Mouse (Mus musculus) mouse embryonic stem cell (cell line): Measurements from ENCODE around the gene Entr1.

Experiments used
- in situ Hi-C, 2 experiments: fragments of 300-500 bp; cut with MboI; formaldehyde crosslinking; loops; 1 replicate in 1 of 2; 3 replicates in 1 of 2; pipeline ENCODE4 v1.14.3; 2019 to 2020; ENCODE audit warnings: low sequenced_read_pairs in 2 of 2, low pct_unique_long_range_greater_than_20kb in 1 of 2, mixed read lengths in 1 of 2; ENCODE audit not compliant: unreplicated experiment in 1 of 2

Gene Entr1

DNA sequence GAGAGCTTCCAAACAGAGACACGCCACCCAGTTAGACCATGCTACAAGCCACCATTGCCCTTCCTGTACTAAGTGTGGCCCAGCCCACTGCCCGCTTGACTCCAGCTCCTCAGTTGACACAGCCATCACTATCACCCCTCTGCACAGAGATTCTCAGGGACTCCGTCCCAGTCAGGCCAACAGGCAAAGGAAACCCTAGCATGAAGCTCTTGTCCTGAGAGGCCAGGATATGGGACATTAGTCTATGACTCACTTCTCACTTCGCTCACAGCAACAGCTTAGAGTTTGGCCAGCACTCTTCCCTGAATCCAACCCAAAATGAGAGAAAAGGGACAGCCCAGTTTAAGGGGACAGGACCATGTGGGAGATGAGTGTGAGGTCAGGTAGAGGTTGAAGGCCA is 34.7 kb downstream of the Entr1 start:
- in situ Hi-C loops = no loop called here

DNA sequence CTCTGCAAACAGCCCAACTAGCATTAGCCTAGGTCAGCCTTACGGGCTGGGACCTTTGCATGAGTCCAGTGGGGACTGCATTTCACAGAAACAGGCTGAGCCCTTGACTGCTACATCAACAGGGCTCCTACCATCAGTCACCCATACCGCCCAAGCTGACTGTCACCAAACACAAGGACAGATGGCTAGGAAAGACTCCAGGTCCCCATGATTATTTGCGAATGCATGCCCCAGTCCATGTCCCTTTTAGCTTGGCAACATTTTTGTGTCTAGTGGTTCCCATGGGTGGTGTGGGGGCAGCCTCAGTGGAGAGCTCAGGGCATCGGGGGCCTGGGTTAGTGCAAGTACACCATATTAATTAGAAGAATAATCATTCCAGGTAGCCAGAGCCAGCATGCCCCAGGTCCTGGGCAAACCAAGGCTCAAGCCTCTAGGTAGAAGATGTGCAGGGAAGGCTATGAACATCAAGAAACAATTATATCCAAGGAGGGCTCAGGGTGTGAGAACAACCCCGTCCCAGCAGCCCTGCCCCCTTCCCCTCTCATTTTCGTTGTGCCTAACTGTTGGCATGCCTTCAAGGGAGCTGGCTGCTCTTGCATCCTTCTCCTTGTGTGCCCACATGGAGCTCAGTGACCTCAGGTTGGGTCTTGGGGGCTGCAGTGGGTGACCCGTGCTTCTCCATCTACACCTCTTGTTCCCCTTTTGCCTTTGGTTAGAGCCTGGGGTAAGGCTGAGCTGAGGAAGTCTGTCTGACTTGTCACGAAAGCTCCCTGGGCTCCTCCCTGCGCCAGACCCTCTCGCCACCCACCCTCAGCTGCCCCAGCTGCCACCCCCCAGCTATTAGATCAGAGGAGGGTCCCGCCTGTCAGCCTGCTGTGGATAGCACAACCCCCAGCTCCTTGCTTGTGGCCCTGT is 35.8 kb downstream of the Entr1 start:
- in situ Hi-C loops = no loop called here

DNA sequence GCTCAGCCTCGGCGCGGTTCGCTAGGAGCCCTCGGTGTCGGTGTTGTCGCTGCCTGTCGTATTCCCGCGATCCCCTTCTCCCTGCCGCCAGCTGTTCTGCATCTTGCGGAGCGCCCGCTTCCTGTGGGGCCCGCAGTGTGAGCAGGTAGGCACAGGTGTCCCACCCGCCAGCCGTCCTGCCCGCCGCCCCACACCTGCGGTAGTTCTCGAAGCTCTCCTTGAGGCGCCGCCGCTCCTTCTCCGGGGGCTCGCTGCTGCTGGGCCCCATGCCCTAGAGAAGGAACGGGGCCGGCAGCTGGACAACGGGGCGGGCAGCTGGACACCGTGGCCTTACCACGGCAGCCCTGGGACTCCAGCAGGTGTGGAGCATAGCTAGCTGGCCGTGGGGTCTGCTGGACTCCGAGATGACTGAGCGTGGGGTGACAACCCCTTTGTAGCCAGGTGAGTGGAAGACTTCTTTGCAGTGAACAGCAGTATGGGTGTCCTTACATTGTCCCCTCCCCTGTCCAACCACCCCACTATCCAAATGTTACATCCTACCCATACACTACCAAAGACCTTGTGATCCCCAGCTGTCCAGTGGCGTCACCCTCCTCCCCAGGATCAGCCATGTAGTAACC is 36.7 kb downstream of the Entr1 start:
- in situ Hi-C loops = no loop called here

DNA sequence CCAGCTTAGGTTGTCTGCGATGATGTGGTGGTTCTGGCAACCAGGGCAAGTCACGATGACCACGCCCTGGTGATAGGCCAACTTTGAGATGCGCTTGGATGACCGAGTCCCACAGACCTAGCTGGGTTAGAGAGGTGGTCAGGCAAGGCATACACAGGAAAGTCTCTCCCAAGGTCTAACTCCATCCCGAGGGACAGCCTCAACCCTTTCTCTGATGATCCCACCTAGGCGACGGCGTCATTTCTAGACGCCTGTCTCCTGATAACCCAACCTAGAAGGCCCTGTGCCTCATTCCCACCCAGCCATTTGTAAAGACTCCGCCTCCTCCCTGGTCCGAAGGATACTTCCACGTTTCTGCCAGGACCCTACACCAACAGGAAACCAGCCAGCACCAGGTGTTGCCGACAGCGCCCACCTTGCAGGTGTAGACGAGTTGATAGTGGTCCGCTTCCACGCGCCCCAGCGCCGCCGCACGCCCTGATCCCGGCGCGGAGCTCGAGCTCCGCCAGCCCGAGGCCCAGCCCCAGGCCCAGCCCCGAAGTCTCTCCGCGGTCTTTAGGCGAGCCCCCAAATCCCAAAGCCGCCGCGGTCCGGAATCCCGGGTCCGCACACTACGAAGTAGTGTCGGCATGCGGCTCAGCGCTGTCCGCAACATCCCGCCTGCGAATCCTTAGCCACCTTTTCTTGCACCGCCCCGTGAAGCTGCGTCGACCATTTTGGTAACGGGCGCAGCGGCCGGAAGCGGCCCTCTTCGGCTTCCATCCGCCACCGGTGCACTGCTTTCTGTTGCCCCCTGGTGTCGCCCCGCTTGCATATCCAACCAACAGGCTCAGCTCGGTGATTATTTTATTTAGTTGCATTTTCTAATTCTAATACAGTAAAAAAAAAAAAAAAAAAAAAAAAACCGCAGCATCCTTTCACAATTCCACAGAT is 37.5 kb downstream of the Entr1 start, which contains the start of gene Dnlz:
TSS of gene Dnlz (minus strand) at position 753 of the 933 bp plus-strand sequence.
- in situ Hi-C loops = no loop called here

DNA sequence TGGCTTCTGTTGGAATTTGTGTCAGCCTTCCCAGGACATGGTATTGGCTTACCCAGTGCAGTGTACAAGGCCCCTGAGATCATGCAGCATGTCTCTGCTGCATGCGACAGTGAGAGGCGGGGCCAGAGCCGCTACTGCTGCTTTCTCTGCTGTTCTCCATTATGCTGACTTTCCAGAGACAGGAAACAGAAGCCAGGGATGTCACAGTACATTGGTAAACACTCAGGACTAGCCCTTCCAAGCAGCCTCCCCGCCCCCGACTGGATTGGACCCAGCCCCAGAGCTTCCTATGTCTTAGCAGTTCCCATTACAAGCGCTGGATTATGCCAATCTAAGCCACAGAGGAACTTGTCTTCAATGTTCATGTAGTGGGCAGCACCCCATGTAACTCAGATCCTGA is 40.9 kb downstream of the Entr1 start:
- in situ Hi-C loops = no loop called here

DNA sequence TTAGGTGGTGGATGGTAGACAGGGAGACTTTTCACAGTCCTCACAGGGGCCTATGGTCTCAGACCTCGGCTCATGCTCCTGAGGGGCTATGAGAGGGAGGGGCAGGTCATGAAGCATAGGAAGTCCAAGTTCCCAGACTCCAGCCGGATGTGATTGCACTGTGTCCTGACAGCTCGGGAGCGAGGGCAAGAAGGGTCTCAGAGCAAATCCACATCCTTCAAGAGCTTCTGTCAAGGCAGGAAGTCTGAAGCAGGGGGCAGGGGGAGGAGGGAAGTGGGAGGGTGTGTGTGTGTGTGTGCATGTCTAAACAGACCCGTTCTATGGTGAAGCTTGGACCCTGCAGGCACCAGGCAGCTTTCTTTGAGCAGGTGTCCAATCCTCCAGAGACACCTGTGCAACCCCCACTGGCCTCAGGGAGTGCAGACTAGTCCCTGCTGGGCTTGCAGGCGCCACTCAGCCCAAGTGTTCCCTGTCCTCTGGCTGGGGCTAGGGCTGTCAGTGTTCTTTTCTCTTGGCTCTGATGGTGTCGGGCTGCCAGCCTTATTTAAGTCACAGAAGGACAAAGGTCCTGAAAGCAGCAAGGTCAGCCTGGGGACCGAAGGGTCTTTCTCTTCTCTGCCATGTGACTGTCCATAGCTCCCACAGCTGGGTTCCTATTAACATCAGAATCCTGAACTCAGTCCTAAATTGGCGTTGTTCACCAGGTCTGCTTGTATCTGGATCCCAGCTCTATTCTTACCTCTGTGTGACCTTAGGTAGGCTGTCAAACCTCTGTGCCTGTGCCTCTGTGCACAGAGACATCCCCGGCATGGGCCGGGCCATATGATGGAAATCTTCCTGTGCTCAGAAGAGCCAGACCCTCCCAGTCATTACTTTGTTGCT is 46.3 kb downstream of the Entr1 start:
- in situ Hi-C loops = no loop called here

DNA sequence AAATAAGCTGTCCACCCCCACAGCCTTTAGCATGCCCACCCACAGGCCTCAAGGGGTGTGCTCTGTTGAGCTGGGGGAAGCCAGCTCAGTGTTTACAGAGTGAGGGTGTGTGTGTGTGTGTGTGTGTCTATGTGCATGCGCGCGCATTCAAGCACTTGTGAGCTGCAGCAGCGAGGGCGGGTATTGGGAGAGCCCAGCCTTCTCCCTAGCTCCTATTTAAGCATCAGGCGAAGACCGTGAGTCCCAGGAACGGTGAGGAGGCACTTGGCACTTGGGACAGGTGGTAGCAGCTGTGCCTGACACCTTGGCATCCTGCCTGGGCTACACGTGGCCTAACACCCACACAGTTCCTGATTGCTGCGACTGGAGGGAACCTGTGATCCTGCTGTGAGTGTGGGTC is 47.1 kb downstream of the Entr1 start:
- in situ Hi-C loops = no loop called here

DNA sequence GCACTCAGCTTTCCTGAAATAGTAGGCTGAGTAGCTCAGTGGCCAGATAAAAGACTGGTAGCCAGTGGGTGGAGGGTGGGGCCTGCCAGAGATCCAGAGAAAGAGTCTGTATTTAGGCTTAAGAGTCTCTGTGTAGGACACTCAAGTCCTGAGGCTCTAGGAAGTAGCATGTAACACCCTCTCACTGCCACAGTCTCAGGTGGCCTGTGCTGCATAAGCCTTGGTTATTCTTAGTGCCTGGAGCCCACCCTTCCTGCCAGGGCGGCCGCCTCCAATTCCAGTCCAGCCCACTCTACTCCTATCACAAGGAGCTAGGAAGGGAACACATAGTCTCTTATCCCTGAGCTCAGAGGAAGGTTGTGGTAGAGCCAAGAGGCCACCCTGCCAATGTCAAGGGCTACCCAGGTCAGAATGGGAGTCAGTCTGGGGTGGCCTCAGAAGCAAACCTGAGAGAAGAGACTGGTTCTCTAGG is 47.6 kb downstream of the Entr1 start:
- in situ Hi-C loops = no loop called here

DNA sequence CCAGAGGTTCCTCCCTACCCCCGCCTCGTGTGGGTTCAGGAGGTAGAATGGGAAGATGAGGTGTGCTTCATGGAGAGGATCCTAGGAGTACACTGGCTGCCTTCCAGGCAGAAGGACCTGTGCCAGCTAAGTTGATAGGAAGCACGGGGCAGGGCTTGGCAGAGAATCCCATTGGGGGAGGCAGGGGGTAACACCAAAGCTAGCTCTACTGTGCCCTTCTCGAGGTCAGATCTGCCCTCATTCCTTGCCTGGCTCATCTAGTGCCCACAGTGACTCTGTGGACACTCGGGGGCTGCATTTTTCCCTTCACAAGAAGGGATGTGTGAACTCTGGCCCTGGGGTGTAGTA is 49.9 kb downstream of the Entr1 start:
- in situ Hi-C loops = no loop called here

DNA sequence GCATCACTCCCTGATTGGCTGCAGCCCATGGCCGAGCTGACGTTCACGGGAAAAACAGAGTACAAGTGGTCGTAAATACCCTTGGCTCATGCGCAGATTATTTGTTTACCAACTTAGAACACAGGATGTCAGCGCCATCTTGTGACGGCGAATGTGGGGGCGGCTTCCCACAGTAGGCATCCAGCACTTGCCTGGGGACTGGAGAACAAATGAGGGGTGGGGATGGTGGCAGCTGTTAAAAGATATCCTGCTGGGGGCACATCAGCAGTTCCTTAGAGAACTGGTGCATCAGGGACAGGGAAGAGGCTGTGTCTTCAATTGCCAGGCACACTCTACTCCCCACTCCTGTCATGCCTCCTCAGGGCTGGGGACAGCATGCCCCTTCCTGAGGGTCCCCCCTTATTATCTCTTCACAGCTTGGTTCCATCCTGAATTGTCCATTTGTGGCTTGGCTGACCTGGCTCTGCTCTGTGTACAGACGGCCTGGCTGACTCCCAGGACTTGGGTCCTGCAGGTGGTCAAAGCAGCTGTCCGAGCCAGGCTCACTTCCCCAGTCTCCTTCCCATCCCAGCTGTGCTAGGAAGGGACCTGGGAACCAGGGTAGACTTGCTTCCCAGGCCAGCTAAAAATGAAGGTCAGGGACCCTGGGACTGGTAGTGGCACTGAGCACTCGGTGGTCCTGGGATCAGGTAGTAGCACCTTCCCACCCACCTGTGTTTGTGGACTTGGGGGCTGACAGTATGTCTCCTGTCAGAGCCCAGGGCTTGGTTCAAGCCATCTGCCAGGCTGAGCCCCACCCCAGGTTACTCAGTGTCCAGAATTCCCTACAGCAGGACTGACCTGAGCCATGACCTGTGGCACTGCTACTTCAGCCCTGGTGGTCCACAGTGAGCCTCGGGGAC is 50.6 kb downstream of the Entr1 start:
- in situ Hi-C loops = no loop called here
